Mouse (Mus musculus) ES-E14 (cell line): Measurements from ENCODE around the gene Kcnn1. TPM values are rescaled to one million over a fixed set of nuclear protein-coding genes. Genes with fewer than 3 reads are reported as not detected.

ENCODE experiments used
- DNase-seq: peaks from one replicate; pipeline ENCODE4 v3.0.0-alpha.2; 2013; ENCODE audit warnings: low read depth, low spot score
- H3K27ac ChIP-seq: 2 replicates; pipeline ENCODE4 v1.5.1; 2012; ENCODE audit warnings: low read depth, mild to moderate bottlenecking, low read length, moderate library complexity, mixed read lengths; ENCODE audit not compliant: poor library complexity, insufficient read depth, severe bottlenecking
- H3K36me3 ChIP-seq: 2 replicates; pipeline ENCODE4 v1.6.1; 2012; ENCODE audit warnings: mild to moderate bottlenecking, low read length, moderate library complexity, mixed read lengths; ENCODE audit not compliant: control insufficient read depth, poor library complexity, insufficient read depth, severe bottlenecking
- H3K4me1 ChIP-seq, 2 experiments: fragments of 150-350 bp in 1 of 2; sonication (generic) in 1 of 2; 2 replicates each; pipeline ENCODE4 v1.6.1; 2012; ENCODE audit warnings: low read length in 2 of 2, mild to moderate bottlenecking in 1 of 2, mixed read lengths in 1 of 2; ENCODE audit not compliant: control insufficient read depth in 2 of 2, insufficient read depth in 2 of 2, poor library complexity in 1 of 2
- H3K4me3 ChIP-seq, 2 experiments: fragments of 150-350 bp in 1 of 2; sonication (generic) in 1 of 2; 2 replicates each; pipeline ENCODE4 v1.5.1; 2012; ENCODE audit warnings: low read length in 2 of 2, low read depth in 1 of 2, mild to moderate bottlenecking in 1 of 2, mixed read lengths in 1 of 2; ENCODE audit not compliant: insufficient read depth in 1 of 2, poor library complexity in 1 of 2, severe bottlenecking in 1 of 2
- H3K9ac ChIP-seq: 2 replicates; pipeline ENCODE4 v1.6.1; 2012; ENCODE audit warnings: low read depth, mild to moderate bottlenecking, low read length, mixed read lengths; ENCODE audit not compliant: poor library complexity, insufficient read depth, severe bottlenecking
- H3K9me3 ChIP-seq: fragments of 150-350 bp; sonication (generic); 2 replicates; pipeline ENCODE4 v1.6.1; 2012; ENCODE audit warnings: low read depth, mild to moderate bottlenecking, low read length; ENCODE audit not compliant: control insufficient read depth, insufficient read depth
- CHD2 ChIP-seq: IDR thresholded peaks from 2 replicates; pipeline ENCODE4 v1.6.1; 2014; ENCODE audit warnings: mild to moderate bottlenecking, low read depth, low read length, inconsistent platforms
- HCFC1 ChIP-seq: IDR thresholded peaks from 2 replicates; pipeline ENCODE4 v1.6.1; 2012; ENCODE audit warnings: low read length, inconsistent platforms, borderline replicate concordance; ENCODE audit not compliant: insufficient read depth
- MAFK ChIP-seq: IDR thresholded peaks from 2 replicates; pipeline ENCODE4 v1.6.1; 2014; ENCODE audit warnings: mild to moderate bottlenecking, low read depth, low read length, inconsistent platforms; ENCODE audit not compliant: insufficient read depth
- ZC3H11A ChIP-seq: IDR thresholded peaks from 2 replicates; pipeline ENCODE4 v1.6.1; 2012; ENCODE audit warnings: low read depth, mild to moderate bottlenecking, inconsistent platforms, low read length, borderline replicate concordance
- ZNF384 ChIP-seq: IDR thresholded peaks from 2 replicates; pipeline ENCODE4 v1.6.1; 2012; ENCODE audit warnings: low read depth, low read length, inconsistent platforms
- in situ Hi-C, 2 experiments: fragments of 600-800 bp; cut with MboI; formaldehyde crosslinking; loops; one replicate each; pipeline ENCODE4 v1.15.1; 2025; ENCODE audit warnings: low sequenced_read_pairs in 2 of 2, inconsistent platforms in 1 of 2; ENCODE audit not compliant: unreplicated experiment in 2 of 2
- total RNA-seq: library from RNA; depleted of rRNA; stranded (reverse); fragments of 300-350 nt; gene quantifications from 2 replicates; pipeline ENCODE4 v1.2.3, GENCODE M21; 2012

Gene Kcnn1
- total RNA-seq, 1 experiment: 3.7 TPM

- H3K4me3 ChIP-seq: no peak overlapping the region
- in situ Hi-C loops: no loop called here
- TF ChIP-seq ZNF384: no peak
- peaks cover 7% of the 10 kb centered on the region; the same call in 1 of the 2 replicates for H3K36me3 ChIP-seq
- H3K9ac ChIP-seq: peak overlapping the region; percentile 49; the same call in 1 of the 2 replicates
- no peak overlapping the region for H3K27ac ChIP-seq
- DNase-seq: no peak
- H3K4me1 ChIP-seq: peaks cover 2 to 28% of the 10 kb centered on the region in 2 experiments
- no peaks in the 10 kb centered on the region for H3K9me3 ChIP-seq
Measured at GRCm38 (mm10) chr8:70871195-70871807, 8.2 kb upstream of the Kcnn1 start.

GRCm38 (mm10) chr8:70869601-70870041, 6.6 kb upstream of the Kcnn1 start:
- Histone ChIP-seq H3K4me1 (peaks cover 2 to 25% of the 10 kb centered on the region in 2 experiments), H3K36me3 (peaks cover 7% of the 10 kb centered on the region; the same call in 1 of the 2 replicates), H3K9me3 (no peaks in the 10 kb centered on the region), H3K4me3 (peak overlapping the region; percentile 1 to 58; a peak in 2 of 4 replicates), H3K27ac (peak overlapping the region; percentile 14; the same call in 1 of the 2 replicates), H3K9ac (peak overlapping the region; percentile 27)
- in situ Hi-C loops: no loop called here
- TF ChIP-seq ZC3H11A: peak; percentile 47; the same call in 1 of the 2 replicates
- TF ChIP-seq MAFK: no peak
- no peak for TF ChIP-seq HCFC1
- no peak for TF ChIP-seq ZNF384
- TF ChIP-seq CHD2: no peak
- no peak for DNase-seq

- no peak for DNase-seq
- peaks cover under 1 to 26% of the 10 kb centered on the region in 2 experiments for H3K4me1 ChIP-seq
- in situ Hi-C loops: no loop called here
- no peak overlapping the region for H3K27ac ChIP-seq
- TF ChIP-seq CHD2: no peak
- no peak for TF ChIP-seq HCFC1
- no peak for TF ChIP-seq MAFK
- no peak for TF ChIP-seq ZC3H11A
- no peak for TF ChIP-seq ZNF384
- peak overlapping the region; percentile 52 to 58; a peak in 2 of 4 replicates for H3K4me3 ChIP-seq
- H3K36me3 ChIP-seq: peaks cover 7% of the 10 kb centered on the region; the same call in 1 of the 2 replicates
- H3K9me3 ChIP-seq: no peaks in the 10 kb centered on the region
- peak overlapping the region; percentile 59; the same call in 1 of the 2 replicates for H3K9ac ChIP-seq
Measured at GRCm38 (mm10) chr8:70869199-70869571, 6.1 kb upstream of the Kcnn1 start.

GRCm38 (mm10) chr8:70868559-70869198, 5.6 kb upstream of the Kcnn1 start:
- Histone ChIP-seq H3K9ac (peak overlapping the region; percentile 59; the same call in 1 of the 2 replicates), H3K9me3 (no peaks in the 10 kb centered on the region), H3K4me3 (peak overlapping the region; percentile 52 to 58), H3K4me1 (peaks cover 0 to 28% of the 10 kb centered on the region in 2 experiments; a peak in 3 of 4 replicates), H3K36me3 (peaks cover 7% of the 10 kb centered on the region; the same call in 1 of the 2 replicates), H3K27ac (0 out of 2 replicates have a peak overlapping the region, but pooled peaks have one; percentile 0)
- TF ChIP-seq MAFK: no peak
- no peak for TF ChIP-seq ZNF384
- TF ChIP-seq CHD2: no peak
- TF ChIP-seq HCFC1: no peak
- no peak for TF ChIP-seq ZC3H11A
- in situ Hi-C loops: no loop called here
- DNase-seq: no peak
